Mouse (Mus musculus): ENCODE data around the gene Cdh20. TPM values are rescaled to one million over a fixed set of nuclear protein-coding genes. Genes with fewer than 3 reads are reported as not detected.

Cdh20 gene
- polyA plus RNA-seq, 1 experiment from 2014 or later: 0.09 TPM

DNA sequence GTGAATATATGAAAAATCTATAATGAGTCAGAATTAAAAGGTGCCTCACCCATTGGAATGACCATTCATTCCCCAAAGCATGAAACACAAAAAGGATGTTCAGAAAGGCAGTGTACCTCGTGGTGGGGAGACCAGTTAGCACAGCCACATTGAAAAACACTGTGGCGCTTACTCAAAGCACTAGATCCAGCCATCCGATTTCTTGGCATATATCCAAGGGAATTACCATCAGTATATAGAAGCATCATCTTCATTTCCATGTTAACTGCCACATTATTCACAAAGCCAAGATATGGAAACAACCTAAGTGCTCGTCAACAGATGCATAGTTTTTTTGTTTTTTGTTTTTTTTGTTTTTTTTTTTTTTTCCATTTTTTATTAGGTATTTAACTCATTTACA is 193.9 kb downstream of the Cdh20 start:
- no peak overlapping the region for H3K4me3 ChIP-seq (replicated peaks; ENCODE audit: low read depth, low read length)

GRCm38 (mm10) chr1:104979068-104979467 is 210.7 kb downstream of the Cdh20 start:
- no peak for ATAC-seq (replicated peaks; ENCODE audit: low FRiP score, low read depth)
- Histone ChIP-seq H3K27me3 (ENCODE audit: insufficient read depth, low read length) (no peaks in the 10 kb centered on the region), H3K36me3 (ENCODE audit: insufficient read depth, low read length) (no peaks in the 10 kb centered on the region), H3K4me3 (replicated peaks; ENCODE audit: low read depth, low read length) (no peak overlapping the region), H3K27ac (no peak overlapping the region), H3K4me1 (replicated peaks; ENCODE audit: insufficient read depth, low read length) (no peaks in the 10 kb centered on the region), H3K4me2 (ENCODE audit: low read length) (no peak overlapping the region), H3K9me3 (replicated peaks; ENCODE audit: low read length) (no peaks in the 10 kb centered on the region), H3K9ac (ENCODE audit: low read depth, low read length) (no peak overlapping the region)
- WGBS: 47% methylated on average over 2 of the region's 2 CpGs
- peak; percentile 36 for DNase-seq (ENCODE audit: low spot score)
- peak; percentile 65 for TF ChIP-seq CTCF (IDR thresholded peaks at IDR 0.05; ENCODE audit: low read depth)

More for the DNA sequence above, 193.9 kb downstream of the Cdh20 start:
- no peaks in the 10 kb centered on the region for H3K27me3 ChIP-seq (ENCODE audit: insufficient read depth, low read length)
- WGBS: 82% methylated on average over 4 of the region's 4 CpGs
- no peak overlapping the region for H3K27ac ChIP-seq
- no peaks in the 10 kb centered on the region for H3K9me3 ChIP-seq (replicated peaks; ENCODE audit: low read length)
- no peak for TF ChIP-seq CTCF (IDR thresholded peaks at IDR 0.05; ENCODE audit: low read depth)
- H3K9ac ChIP-seq (ENCODE audit: low read depth, low read length): no peak overlapping the region
- ATAC-seq (replicated peaks; ENCODE audit: low FRiP score, low read depth) (no peak), DNase-seq (ENCODE audit: low spot score) (no peak)
- no peaks in the 10 kb centered on the region for H3K4me1 ChIP-seq (replicated peaks; ENCODE audit: insufficient read depth, low read length)
- no peaks in the 10 kb centered on the region for H3K36me3 ChIP-seq (ENCODE audit: insufficient read depth, low read length)
- no peak overlapping the region for H3K4me2 ChIP-seq (ENCODE audit: low read length)

GRCm38 (mm10) chr1:104980273-104980672 is 211.9 kb downstream of the Cdh20 start:
- H3K36me3 ChIP-seq (ENCODE audit: insufficient read depth, low read length): no peaks in the 10 kb centered on the region
- DNase-seq (ENCODE audit: low spot score): no peak
- no peaks in the 10 kb centered on the region for H3K27me3 ChIP-seq (ENCODE audit: insufficient read depth, low read length)
- H3K4me3 ChIP-seq (replicated peaks; ENCODE audit: low read depth, low read length): no peak overlapping the region
- no peak overlapping the region for H3K4me2 ChIP-seq (ENCODE audit: low read length)
- no peaks in the 10 kb centered on the region for H3K9me3 ChIP-seq (replicated peaks; ENCODE audit: low read length)
- TF ChIP-seq CTCF (IDR thresholded peaks at IDR 0.05; ENCODE audit: low read depth): no peak
- WGBS: 63% methylated on average over 1 of the region's 1 CpGs
- H3K4me1 ChIP-seq (replicated peaks; ENCODE audit: insufficient read depth, low read length): no peaks in the 10 kb centered on the region
- no peak overlapping the region for H3K9ac ChIP-seq (ENCODE audit: low read depth, low read length)
- H3K27ac ChIP-seq: no peak overlapping the region
- ATAC-seq (replicated peaks; ENCODE audit: low FRiP score, low read depth): no peak

DNA sequence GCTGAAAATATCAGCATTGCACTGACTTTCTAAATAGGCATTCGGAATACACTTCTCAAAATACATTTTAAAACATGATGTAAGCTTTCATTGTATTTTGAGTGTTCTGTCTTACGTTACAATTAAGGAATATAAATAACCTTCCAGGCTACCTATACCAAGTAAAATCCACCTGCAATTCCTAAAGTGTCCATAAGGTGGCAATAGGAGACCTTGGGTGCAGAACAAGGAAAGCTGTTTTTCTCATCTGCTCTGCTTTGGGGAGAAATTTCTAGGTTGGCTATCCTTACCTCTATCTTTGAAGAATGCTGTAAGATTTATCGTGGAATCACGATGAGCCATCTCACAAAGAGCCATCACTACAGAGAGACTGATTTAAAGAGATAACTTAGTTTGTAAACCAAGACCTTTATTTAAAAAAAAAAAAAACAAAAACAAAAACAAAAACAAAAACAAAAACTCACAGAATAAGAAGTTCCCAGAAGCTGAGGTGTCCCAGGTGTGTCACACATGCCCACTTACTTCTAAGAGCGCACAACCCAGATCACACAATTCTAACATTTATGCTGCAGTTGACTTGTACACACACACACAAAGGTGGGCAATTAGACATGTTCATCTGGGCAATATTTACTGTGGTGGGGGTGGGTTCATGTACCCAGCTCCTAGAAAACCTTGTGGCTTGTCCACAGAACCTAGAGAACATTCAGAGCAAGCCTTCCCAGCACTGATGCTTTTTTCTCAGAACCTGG is 218.1 kb downstream of the Cdh20 start:
- 24% methylated on average over 5 of the region's 5 CpGs for WGBS
- peak; percentile 97 for TF ChIP-seq CTCF (IDR thresholded peaks at IDR 0.05; ENCODE audit: low read depth)
- ATAC-seq (replicated peaks; ENCODE audit: low FRiP score, low read depth): no peak

DNA sequence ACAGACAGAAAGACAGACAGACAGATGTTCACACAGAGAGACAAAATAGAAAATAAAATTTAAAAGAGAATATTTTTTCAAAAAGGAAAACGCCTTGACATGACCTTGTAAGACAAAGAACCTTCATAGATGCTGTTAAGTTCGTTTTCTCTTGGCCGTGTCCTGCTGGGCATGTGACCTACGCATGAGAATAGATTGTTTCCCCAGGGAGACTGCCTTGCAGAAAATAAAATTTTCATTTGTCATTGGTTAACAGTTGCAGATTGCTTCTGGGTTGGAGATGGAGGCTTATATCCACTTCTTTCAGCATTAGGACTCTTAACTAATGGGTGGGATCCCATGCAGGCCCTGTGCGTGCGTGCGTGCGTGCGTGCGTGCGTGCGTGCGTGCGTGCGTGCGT is 219.2 kb downstream of the Cdh20 start:
- 86% methylated on average over 16 of the region's 16 CpGs for WGBS
- H3K27ac ChIP-seq: no peak overlapping the region
- no peak overlapping the region for H3K9ac ChIP-seq (ENCODE audit: low read depth, low read length)
- H3K4me2 ChIP-seq (ENCODE audit: low read length): no peak overlapping the region
- no peak overlapping the region for H3K4me3 ChIP-seq (replicated peaks; ENCODE audit: low read depth, low read length)
- no peak for ATAC-seq (replicated peaks; ENCODE audit: low FRiP score, low read depth)
- H3K36me3 ChIP-seq (ENCODE audit: insufficient read depth, low read length): no peaks in the 10 kb centered on the region
- H3K27me3 ChIP-seq (ENCODE audit: insufficient read depth, low read length): no peaks in the 10 kb centered on the region
- no peaks in the 10 kb centered on the region for H3K4me1 ChIP-seq (replicated peaks; ENCODE audit: insufficient read depth, low read length)
- no peak for DNase-seq (ENCODE audit: low spot score)
- TF ChIP-seq CTCF (IDR thresholded peaks at IDR 0.05; ENCODE audit: low read depth): no peak
- no peaks in the 10 kb centered on the region for H3K9me3 ChIP-seq (replicated peaks; ENCODE audit: low read length)

More for the DNA sequence above, 218.1 kb downstream of the Cdh20 start:
- H3K36me3 ChIP-seq (ENCODE audit: insufficient read depth, low read length): no peaks in the 10 kb centered on the region
- DNase-seq (ENCODE audit: low spot score): peak; percentile 89
- H3K9ac ChIP-seq (ENCODE audit: low read depth, low read length): no peak overlapping the region
- H3K4me2 ChIP-seq (ENCODE audit: low read length): no peak overlapping the region
- no peak overlapping the region for H3K27ac ChIP-seq
- H3K4me1 ChIP-seq (replicated peaks; ENCODE audit: insufficient read depth, low read length): no peaks in the 10 kb centered on the region
- no peaks in the 10 kb centered on the region for H3K27me3 ChIP-seq (ENCODE audit: insufficient read depth, low read length)
- no peak overlapping the region for H3K4me3 ChIP-seq (replicated peaks; ENCODE audit: low read depth, low read length)
- no peaks in the 10 kb centered on the region for H3K9me3 ChIP-seq (replicated peaks; ENCODE audit: low read length)

- no peak overlapping the region for H3K9ac ChIP-seq (ENCODE audit: low read depth, low read length)
- H3K9me3 ChIP-seq (replicated peaks; ENCODE audit: low read length): no peaks in the 10 kb centered on the region
- H3K36me3 ChIP-seq (ENCODE audit: insufficient read depth, low read length): no peaks in the 10 kb centered on the region
- H3K4me1 ChIP-seq (replicated peaks; ENCODE audit: insufficient read depth, low read length): no peaks in the 10 kb centered on the region; the same call in 1 of the 2 replicates
- ATAC-seq (replicated peaks; ENCODE audit: low FRiP score, low read depth) (no peak), DNase-seq (ENCODE audit: low spot score) (no peak)
- H3K4me2 ChIP-seq (ENCODE audit: low read length): no peak overlapping the region
- no peak overlapping the region for H3K27ac ChIP-seq
- no peak for TF ChIP-seq CTCF (IDR thresholded peaks at IDR 0.05; ENCODE audit: low read depth)
- H3K4me3 ChIP-seq (replicated peaks; ENCODE audit: low read depth, low read length): no peak overlapping the region
- no peaks in the 10 kb centered on the region for H3K27me3 ChIP-seq (ENCODE audit: insufficient read depth, low read length)
These were observed 224.1 kb downstream of the Cdh20 start for GRCm38 (mm10) chr1:104992441-104992840.
